14 mouse cellular contexts compared by ENCODE assay signal in genomic region chr11:72396621-72397020, GRCm38 (mm10). TPM values are rescaled to one million over a fixed set of nuclear protein-coding genes. Genes with fewer than 3 reads are reported as not detected.
DNase-seq lines count a peak whose midpoint lies in the region; ATAC-seq lines count a peak whose summit lies in the region.
"Had no signal": no experiment of that assay in that cellular context is flagged by ENCODE, and none has a peak within 500 bp of the region (broad histone marks: within the 10 kb centered on the region; RNA-seq: fewer than 3 reads in every experiment).

No protein-coding gene starts in this region.

- peaks cover 7% of the 10 kb centered on the region; the same call in 1 of the 2 replicates for H3K36me3 ChIP-seq in embryonic facial prominence, embryonic 14.5 days (ENCODE audit: control insufficient read depth, insufficient read depth, low read length)
- H3K36me3 ChIP-seq in embryonic facial prominence, embryonic 10.5 days (replicated peaks): peaks cover 16% of the 10 kb centered on the region
- no peaks in the 10 kb centered on the region for H3K36me3 ChIP-seq in embryonic facial prominence, embryonic 15.5 days
- H3K36me3 ChIP-seq: neural tube, embryonic 13.5 days had no signal

- intact Hi-C loops in heart, postnatal 14 days (cut with DNase I): no loop called here
- intact Hi-C loops in left cerebral cortex, postnatal 25 days (cut with DNase I): no loop called here

- 54% methylated on average over 7 of the region's 7 CpGs for WGBS in embryonic facial prominence, embryonic 14.5 days
- 82% methylated on average over 7 of the region's 7 CpGs for WGBS in embryonic facial prominence, embryonic 10.5 days
- WGBS in embryonic facial prominence, embryonic 15.5 days: 55% methylated on average over 7 of the region's 7 CpGs

- H3K4me1 ChIP-seq in embryonic facial prominence, embryonic 14.5 days (ENCODE audit: control insufficient read depth, insufficient read depth, low read length): peaks cover 32% of the 10 kb centered on the region
- H3K4me1 ChIP-seq in embryonic facial prominence, embryonic 10.5 days: peaks cover 36% of the 10 kb centered on the region
- H3K4me1 ChIP-seq in embryonic facial prominence, embryonic 15.5 days: peaks cover 57% of the 10 kb centered on the region

- no peak overlapping the region for H3K9ac ChIP-seq in embryonic facial prominence, embryonic 14.5 days (ENCODE audit: low read depth, low read length)
- no peak overlapping the region for H3K9ac ChIP-seq in embryonic facial prominence, embryonic 15.5 days
- H3K9ac ChIP-seq: neural tube, embryonic 13.5 days had no signal

- H3K4me3 ChIP-seq in embryonic facial prominence, embryonic 14.5 days (ENCODE audit: low read depth, low read length): no peak overlapping the region
- no peak overlapping the region for H3K4me3 ChIP-seq in embryonic facial prominence, embryonic 10.5 days
- H3K4me3 ChIP-seq in embryonic facial prominence, embryonic 15.5 days (replicated peaks): no peak overlapping the region
- H3K4me3 ChIP-seq: left cerebral cortex, adult 2 months; neural tube, embryonic 13.5 days had no signal

- no peak overlapping the region for H3K4me2 ChIP-seq in embryonic facial prominence, embryonic 14.5 days (ENCODE audit: low read depth, low read length)
- no peak overlapping the region for H3K4me2 ChIP-seq in embryonic facial prominence, embryonic 15.5 days (replicated peaks)
- H3K4me2 ChIP-seq: neural tube, embryonic 13.5 days had no signal

- ATAC-seq in embryonic facial prominence, embryonic 14.5 days (ENCODE audit: low read depth): peak; percentile 47; the same call in 1 of the 2 replicates
- no peak for ATAC-seq in embryonic facial prominence, embryonic 15.5 days (ENCODE audit: insufficient number of reproducible peaks, low FRiP score, low TSS enrichment, low read depth)

- H3K27ac ChIP-seq in embryonic facial prominence, embryonic 14.5 days (replicated peaks; ENCODE audit: low read depth, low read length): peak overlapping the region; percentile 7; the same call in 1 of the 2 replicates
- no peak overlapping the region for H3K27ac ChIP-seq in embryonic facial prominence, embryonic 10.5 days (replicated peaks)
- H3K27ac ChIP-seq in embryonic facial prominence, embryonic 15.5 days (replicated peaks): peak overlapping the region; percentile 79
- H3K27ac ChIP-seq: left cerebral cortex, adult 2 months; neural tube, embryonic 13.5 days had no signal

- no peaks in the 10 kb centered on the region for H3K27me3 ChIP-seq in embryonic facial prominence, embryonic 14.5 days (replicated peaks; ENCODE audit: control insufficient read depth, insufficient read depth, low read length)
- no peaks in the 10 kb centered on the region for H3K27me3 ChIP-seq in embryonic facial prominence, embryonic 10.5 days (replicated peaks; ENCODE audit: low read depth, poor library complexity, severe bottlenecking)
- no peaks in the 10 kb centered on the region for H3K27me3 ChIP-seq in embryonic facial prominence, embryonic 15.5 days
- H3K27me3 ChIP-seq: neural tube, embryonic 13.5 days had no signal

- H3K9me3 ChIP-seq in embryonic facial prominence, embryonic 14.5 days (ENCODE audit: control insufficient read depth, low read length): no peaks in the 10 kb centered on the region
- no peaks in the 10 kb centered on the region for H3K9me3 ChIP-seq in embryonic facial prominence, embryonic 10.5 days
- H3K9me3 ChIP-seq in embryonic facial prominence, embryonic 15.5 days (replicated peaks): no peaks in the 10 kb centered on the region
- H3K9me3 ChIP-seq: neural tube, embryonic 13.5 days had no signal

- no peak for DNase-seq in embryonic facial prominence, embryonic 14.5 days (ENCODE audit: low spot score)
- no peak for DNase-seq in embryonic facial prominence, embryonic 10.5 days (ENCODE audit: low spot score)
- DNase-seq in heart, postnatal 14 days: peak; percentile 68 to 71
- DNase-seq in lung, postnatal 10 days: peak; percentile 79
- DNase-seq in left cerebral cortex, postnatal 25 days (ENCODE audit: low spot score in 2 of 2): no peak
- DNase-seq in T-cell, adult 2 months (ENCODE audit: low spot score): no peak
- no peak for DNase-seq in layer of hippocampus, postnatal 14 days (ENCODE audit: low spot score in 2 of 2)
- DNase-seq: cerebellum, adult 11-12 months had no signal

RNA-seq across cellular contexts. Expression of gene Smtnl2, which starts 14.9 kb away (rescaled TPM):
- 24.8 and 26.7 TPM in 2 replicates for polyA plus RNA-seq in embryonic facial prominence, embryonic 14.5 days (2014; fragmentation: Nextera tagmentation; extraction: Ambion mirVana)
- polyA plus RNA-seq in embryonic facial prominence, embryonic 10.5 days (2016; fragmentation: Nextera tagmentation; extraction: Ambion mirVana): 16.4 and 16.6 TPM in 2 replicates
- polyA plus RNA-seq in embryonic facial prominence, embryonic 15.5 days (2015; fragmentation: Nextera tagmentation; extraction: Ambion mirVana): 58.8 and 64.3 TPM in 2 replicates
- 10 to 100 TPM; 27.1 to 30.5 TPM for total RNA-seq in heart, postnatal 14 days (2021)
- 1 to 10 TPM in 1 of 2 experiments, under 1 TPM in 1; 0.96 to 1.4 TPM for total RNA-seq in left cerebral cortex, postnatal 25 days (2021)
- total RNA-seq in layer of hippocampus, postnatal 14 days (2021): 1 to 10 TPM; 3.0 to 4.4 TPM

RNA-seq across cellular contexts. Expression of gene Tekt1, which starts 34.4 kb away (rescaled TPM):
- 6.2 and 12.5 TPM in 2 replicates for polyA plus RNA-seq in embryonic facial prominence, embryonic 14.5 days (2014; fragmentation: Nextera tagmentation; extraction: Ambion mirVana)
- 6.3 and 7.2 TPM in 2 replicates for polyA plus RNA-seq in embryonic facial prominence, embryonic 10.5 days (2016; fragmentation: Nextera tagmentation; extraction: Ambion mirVana)
- 20.6 and 40.5 TPM in 2 replicates for polyA plus RNA-seq in embryonic facial prominence, embryonic 15.5 days (2015; fragmentation: Nextera tagmentation; extraction: Ambion mirVana)
- total RNA-seq in heart, postnatal 14 days (2021): under 1 TPM in 1 of 2 experiments, not detected in 1; 0.26 TPM
- total RNA-seq in left cerebral cortex, postnatal 25 days (2021): 1 to 10 TPM; 2.1 to 2.6 TPM
- total RNA-seq in layer of hippocampus, postnatal 14 days (2021): 1 to 10 TPM; 2.6 to 5.0 TPM
- total RNA-seq: hematopoietic stem cell, adult 5-6 weeks; megakaryocyte-erythroid progenitor cell, adult 5-6 weeks had no signal
- polyA plus RNA-seq: C2C12 had no signal

RNA-seq across cellular contexts. Expression of gene Ggt6, which starts 38.7 kb away (rescaled TPM):
- 1.8 and 2.5 TPM in 2 replicates for polyA plus RNA-seq in embryonic facial prominence, embryonic 14.5 days (2014; fragmentation: Nextera tagmentation; extraction: Ambion mirVana)
- polyA plus RNA-seq in embryonic facial prominence, embryonic 10.5 days (2016; fragmentation: Nextera tagmentation; extraction: Ambion mirVana): 0.10 TPM in 1 of 2 replicates, not detected in the other
- polyA plus RNA-seq in embryonic facial prominence, embryonic 15.5 days (2015; fragmentation: Nextera tagmentation; extraction: Ambion mirVana): 6.3 and 7.0 TPM in 2 replicates
- total RNA-seq in heart, postnatal 14 days (2021): under 1 TPM in 1 of 2 experiments, not detected in 1; 0.39 TPM
- total RNA-seq in left cerebral cortex, postnatal 25 days (2021): not detected
- not detected for total RNA-seq in layer of hippocampus, postnatal 14 days (2021)
- total RNA-seq: hematopoietic stem cell, adult 5-6 weeks; megakaryocyte-erythroid progenitor cell, adult 5-6 weeks had no signal
- polyA plus RNA-seq: C2C12; neural tube, embryonic 13.5 days had no signal

RNA-seq across cellular contexts. Expression of gene Mybbp1a, which starts 44.5 kb away (rescaled TPM):
- polyA plus RNA-seq in embryonic facial prominence, embryonic 14.5 days (2014; fragmentation: Nextera tagmentation; extraction: Ambion mirVana): 114 and 123 TPM in 2 replicates
- polyA plus RNA-seq in embryonic facial prominence, embryonic 10.5 days (2016; fragmentation: Nextera tagmentation; extraction: Ambion mirVana): 257 and 263 TPM in 2 replicates
- 123 and 138 TPM in 2 replicates for polyA plus RNA-seq in embryonic facial prominence, embryonic 15.5 days (2015; fragmentation: Nextera tagmentation; extraction: Ambion mirVana)
- total RNA-seq in heart, postnatal 14 days (2021): 10 to 100 TPM; 38.0 to 38.4 TPM
- 10 to 100 TPM; 49.4 to 54.6 TPM for total RNA-seq in left cerebral cortex, postnatal 25 days (2021)
- 10 to 100 TPM; 50.3 to 53.1 TPM for total RNA-seq in layer of hippocampus, postnatal 14 days (2021)

Comparison
In these comparisons a context has a peak if more than half of its experiments do, and no peak if none do; other contexts are left out.
1. DNase-seq: peak in heart, postnatal 14 days (2 of 2) and lung, postnatal 10 days (single experiment); none in embryonic facial prominence, embryonic 14.5 days (single experiment), embryonic facial prominence, embryonic 10.5 days (single experiment), left cerebral cortex, postnatal 25 days (0 of 2), T-cell, adult 2 months (single experiment) and layer of hippocampus, postnatal 14 days (0 of 2).
2. RNA of gene Smtnl2, which starts 14.9 kb away (total RNA-seq): 27.1 to 30.5 TPM in heart, postnatal 14 days; 3.0 to 4.4 TPM in layer of hippocampus, postnatal 14 days and 0.96 to 1.4 TPM in left cerebral cortex, postnatal 25 days; every median in the first group is over 4 times any median in the second.